Mouse (Mus musculus) embryonic facial prominence, embryonic 14.5 days (tissue): ENCODE results near the gene Homer2. TPM values are rescaled to one million over a fixed set of nuclear protein-coding genes. Genes with fewer than 3 reads are reported as not detected.

Experiments
- ATAC-seq: fragments of 200-750 bp; cut with Nextera tagmentation; 2 replicates; pipeline ENCODE4 v1.8.0; 2017; ENCODE audit warnings: low read depth, moderate number of reproducible peaks, moderate TSS enrichment
- DNase-seq: peaks from one replicate; pipeline ENCODE4 v3.0.0-alpha.2; 2015; ENCODE audit warnings: low spot score
- H3K27ac ChIP-seq: fragments of 300-500 bp; sonication (generic); replicated peaks from 2 replicates; pipeline ENCODE4 v1.5.1; 2014; ENCODE audit warnings: low read depth, mild to moderate bottlenecking, low read length, moderate library complexity
- H3K27me3 ChIP-seq: fragments of 300-500 bp; sonication (generic); replicated peaks from 2 replicates; pipeline ENCODE4 v1.6.1; 2014; ENCODE audit warnings: low read length; ENCODE audit not compliant: control insufficient read depth, insufficient read depth
- H3K36me3 ChIP-seq: fragments of 300-500 bp; sonication (generic); 2 replicates; pipeline ENCODE4 v1.6.1; 2014; ENCODE audit warnings: low read length, mixed read lengths; ENCODE audit not compliant: control insufficient read depth, insufficient read depth
- H3K4me1 ChIP-seq: fragments of 300-500 bp; sonication (generic); 2 replicates; pipeline ENCODE4 v1.6.1; 2014; ENCODE audit warnings: antibody characterized with exemption, low read length; ENCODE audit not compliant: control insufficient read depth, insufficient read depth
- H3K4me2 ChIP-seq: fragments of 300-500 bp; sonication (generic); 2 replicates; pipeline ENCODE4 v1.6.1; 2014; ENCODE audit warnings: low read depth, mild to moderate bottlenecking, low read length, moderate library complexity, mixed read lengths
- H3K4me3 ChIP-seq: fragments of 300-500 bp; sonication (generic); 2 replicates; pipeline ENCODE4 v1.5.1; 2014; ENCODE audit warnings: low read depth, mild to moderate bottlenecking, low read length
- H3K9ac ChIP-seq: fragments of 300-500 bp; sonication (generic); 2 replicates; pipeline ENCODE4 v1.6.1; 2014; ENCODE audit warnings: low read depth, mild to moderate bottlenecking, low read length, moderate library complexity, mixed read lengths
- H3K9me3 ChIP-seq: fragments of 300-500 bp; sonication (generic); 2 replicates; pipeline ENCODE4 v1.6.1; 2016; ENCODE audit warnings: low read length; ENCODE audit not compliant: control insufficient read depth
- WGBS: fragments of 180-500 bp; shearing (Covaris S2); extraction: QIAGEN DNeasy Blood & Tissue Kit; methylation state at CpG from one replicate; pipeline ENCODE4 v1.1.7; 2014; 5-methylcytosine and 5-hydroxymethylcytosine counted together
- polyA plus RNA-seq: library from polyadenylated mRNA; unstranded; fragments of >200 nt; fragmentation: Nextera tagmentation; extraction: Ambion mirVana; gene quantifications from 2 replicates; pipeline ENCODE4 v1.2.1, GENCODE M21; 2014

The Homer2 gene
- polyA plus RNA-seq, 1 experiment from 2014 or later = 25.2 TPM

GRCm38 (mm10) chr7:81561211-81561610, 146.1 kb downstream of the Homer2 start:
- no peaks in the 10 kb centered on the region for H3K4me1 ChIP-seq
- no peaks in the 10 kb centered on the region for H3K27me3 ChIP-seq
- no peak overlapping the region for H3K4me2 ChIP-seq
- 66% methylated on average over 5 of the region's 5 CpGs for WGBS
- no peaks in the 10 kb centered on the region for H3K9me3 ChIP-seq
- H3K27ac ChIP-seq = no peak overlapping the region
- no peak for DNase-seq
- no peak for ATAC-seq
- H3K9ac ChIP-seq = no peak overlapping the region
- H3K4me3 ChIP-seq = no peak overlapping the region
- no peaks in the 10 kb centered on the region for H3K36me3 ChIP-seq

GRCm38 (mm10) chr7:81560101-81561049, 147.0 kb downstream of the Homer2 start:
- 61% methylated on average over 8 of the region's 8 CpGs for WGBS
- Histone ChIP-seq H3K4me2 (no peak overlapping the region), H3K9me3 (no peaks in the 10 kb centered on the region), H3K4me1 (no peaks in the 10 kb centered on the region), H3K27me3 (no peaks in the 10 kb centered on the region), H3K4me3 (no peak overlapping the region), H3K27ac (no peak overlapping the region), H3K36me3 (no peaks in the 10 kb centered on the region), H3K9ac (no peak overlapping the region)
- ATAC-seq (no peak), DNase-seq (peak; percentile 17)

- Histone ChIP-seq H3K9ac (no peak overlapping the region), H3K27me3 (no peaks in the 10 kb centered on the region), H3K4me3 (no peak overlapping the region), H3K4me1 (no peaks in the 10 kb centered on the region), H3K36me3 (no peaks in the 10 kb centered on the region), H3K4me2 (no peak overlapping the region), H3K9me3 (no peaks in the 10 kb centered on the region), H3K27ac (no peak overlapping the region)
- no peak for ATAC-seq
- 84% methylated on average over 14 of the region's 14 CpGs for WGBS
- DNase-seq = no peak
These were observed 147.9 kb downstream of the Homer2 start for GRCm38 (mm10) chr7:81559231-81559980.

- H3K27me3 ChIP-seq = no peaks in the 10 kb centered on the region
- no peak overlapping the region for H3K4me3 ChIP-seq
- no peak overlapping the region for H3K27ac ChIP-seq
- H3K4me1 ChIP-seq = no peaks in the 10 kb centered on the region
- ATAC-seq (no peak), DNase-seq (no peak)
- H3K9me3 ChIP-seq = no peaks in the 10 kb centered on the region
- WGBS = 53% methylated on average over 4 of the region's 4 CpGs
- H3K36me3 ChIP-seq = no peaks in the 10 kb centered on the region
- no peak overlapping the region for H3K9ac ChIP-seq
- H3K4me2 ChIP-seq = no peak overlapping the region
These were observed 149.4 kb downstream of the Homer2 start for GRCm38 (mm10) chr7:81557985-81558360.

GRCm38 (mm10) chr7:81557252-81557984, 149.9 kb downstream of the Homer2 start:
- Histone ChIP-seq H3K9me3 (no peaks in the 10 kb centered on the region), H3K4me1 (no peaks in the 10 kb centered on the region), H3K27ac (no peak overlapping the region), H3K4me3 (no peak overlapping the region), H3K27me3 (no peaks in the 10 kb centered on the region), H3K4me2 (no peak overlapping the region), H3K9ac (no peak overlapping the region), H3K36me3 (no peaks in the 10 kb centered on the region)
- 50% methylated on average over 7 of the region's 7 CpGs for WGBS
- DNase-seq = peak; percentile 82
- peak; percentile 63; the same call in 1 of the 2 replicates for ATAC-seq

GRCm38 (mm10) chr7:81556839-81557238, 150.5 kb downstream of the Homer2 start:
- H3K36me3 ChIP-seq = no peaks in the 10 kb centered on the region
- no peaks in the 10 kb centered on the region for H3K4me1 ChIP-seq
- WGBS = 79% methylated on average over 4 of the region's 4 CpGs
- H3K9me3 ChIP-seq = no peaks in the 10 kb centered on the region
- no peak overlapping the region for H3K9ac ChIP-seq
- H3K4me2 ChIP-seq = no peak overlapping the region
- DNase-seq (no peak), ATAC-seq (no peak)
- H3K4me3 ChIP-seq = no peak overlapping the region
- H3K27me3 ChIP-seq = no peaks in the 10 kb centered on the region
- H3K27ac ChIP-seq = no peak overlapping the region

GRCm38 (mm10) chr7:81554369-81554768, 153.0 kb downstream of the Homer2 start:
- no peaks in the 10 kb centered on the region for H3K9me3 ChIP-seq
- no peaks in the 10 kb centered on the region for H3K36me3 ChIP-seq
- 70% methylated on average over 2 of the region's 2 CpGs for WGBS
- H3K9ac ChIP-seq = no peak overlapping the region
- no peak overlapping the region for H3K4me2 ChIP-seq
- no peak overlapping the region for H3K4me3 ChIP-seq
- ATAC-seq = no peak
- no peaks in the 10 kb centered on the region for H3K27me3 ChIP-seq
- H3K27ac ChIP-seq = no peak overlapping the region
- DNase-seq = no peak
- H3K4me1 ChIP-seq = no peaks in the 10 kb centered on the region

- no peaks in the 10 kb centered on the region for H3K36me3 ChIP-seq
- no peak overlapping the region for H3K4me2 ChIP-seq
- ATAC-seq (no peak), DNase-seq (no peak)
- no peak overlapping the region for H3K9ac ChIP-seq
- H3K27me3 ChIP-seq = no peaks in the 10 kb centered on the region
- no peak overlapping the region for H3K27ac ChIP-seq
- H3K4me3 ChIP-seq = no peak overlapping the region
- WGBS = 50% methylated on average over 4 of the region's 4 CpGs
- no peaks in the 10 kb centered on the region for H3K9me3 ChIP-seq
- H3K4me1 ChIP-seq = no peaks in the 10 kb centered on the region
These were observed 153.7 kb downstream of the Homer2 start for GRCm38 (mm10) chr7:81553589-81553988.
